Mouse (Mus musculus): Measurements from ENCODE around the gene Vpreb2.
"Not testable (repeated sequence)": the region's sequence is repeated elsewhere in the genome, so short reads cannot be mapped to it uniquely, and the experiment has no call there.

Gene Vpreb2

DNA sequence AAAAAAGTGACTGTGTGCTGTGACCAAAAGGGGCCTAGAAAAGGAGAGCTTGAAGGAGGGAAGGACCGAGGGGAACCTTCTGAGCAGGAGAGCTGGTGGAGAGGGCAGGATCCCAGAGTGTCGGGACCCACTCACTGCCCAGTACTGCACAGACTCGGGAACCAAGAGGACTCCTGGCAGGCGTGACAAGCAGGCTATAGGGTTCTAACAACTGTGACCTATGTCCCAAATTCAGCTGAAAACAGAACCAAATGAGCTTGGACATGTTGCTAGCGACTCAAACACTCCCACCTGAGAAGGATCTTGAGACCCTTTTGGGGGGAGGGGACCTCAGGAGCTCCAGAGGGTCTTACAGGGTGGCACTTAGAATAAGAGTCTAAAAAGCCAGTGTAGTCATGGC is 4.8 kb downstream of the Vpreb2 start:
- in situ Hi-C loops (cut with MboI; ENCODE audit: unreplicated experiment in 2 of 2), result loop anchor here (5.0 to 10.0 kb wide), 4 partner anchors 50 to 128 kb away; partner anchors contain the start of gene Ess2 (in 1 of the 2)

DNA sequence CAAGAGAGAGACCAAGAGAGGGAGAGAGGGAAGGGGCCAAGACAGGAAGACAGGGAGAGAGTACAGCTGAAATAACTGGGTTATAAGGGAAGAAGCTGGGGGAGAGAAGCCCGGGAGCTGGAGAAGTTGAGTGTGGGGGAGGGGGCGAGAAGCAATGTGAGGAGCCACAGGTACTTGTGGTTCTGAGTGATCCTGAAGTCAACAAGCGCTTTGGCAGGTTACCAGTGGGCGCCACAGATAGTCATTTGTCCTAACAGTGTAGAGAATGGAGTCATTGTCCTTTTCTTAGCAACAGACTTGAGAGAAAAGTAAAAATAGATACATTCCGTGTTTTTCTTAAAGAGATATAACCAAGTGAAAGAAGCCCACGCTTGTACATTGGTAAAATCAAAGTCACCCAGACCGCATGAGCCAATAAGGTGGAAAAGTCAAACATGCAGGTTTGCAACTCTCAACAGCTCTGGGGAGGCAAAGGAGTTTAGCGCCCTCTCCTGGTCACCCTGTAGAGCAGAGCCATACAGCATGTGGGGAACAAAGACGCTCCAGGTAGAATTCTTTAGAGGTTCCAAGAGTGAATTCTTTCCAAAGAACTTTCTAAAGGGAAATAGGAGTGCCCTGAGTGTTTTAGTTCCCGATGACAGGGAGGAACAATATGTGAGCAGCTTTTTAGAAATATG is 6.4 kb downstream of the Vpreb2 start:
- in situ Hi-C loops (cut with MboI; ENCODE audit: unreplicated experiment in 2 of 2), result loop anchor here (5.0 to 10.0 kb wide), 4 partner anchors 52 to 129 kb away; partner anchors contain the start of gene Ess2 (in 1 of the 2)

DNA sequence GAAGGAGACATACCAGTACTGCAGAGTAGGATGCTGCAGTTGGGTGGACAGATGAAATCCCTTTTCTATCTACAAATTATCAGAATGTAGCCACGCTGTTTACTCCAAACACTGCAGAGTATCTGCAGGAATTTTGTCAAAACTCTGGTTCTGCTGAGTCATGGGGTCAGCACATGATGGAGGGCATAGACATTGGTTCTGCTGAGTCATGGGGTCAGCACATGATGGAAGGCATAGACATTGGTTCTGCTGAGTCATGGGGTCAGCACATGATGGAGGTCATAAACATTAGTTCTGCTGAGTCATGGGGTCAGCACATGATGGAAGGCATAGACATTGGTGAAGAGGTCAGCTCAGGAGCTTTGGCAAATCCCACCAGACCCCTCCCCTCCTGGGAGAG is 7.5 kb downstream of the Vpreb2 start:
- in situ Hi-C loops (cut with MboI; ENCODE audit: unreplicated experiment in 2 of 2), result loop anchor here (5.0 to 10.0 kb wide), 4 partner anchors 53 to 130 kb away; partner anchors contain the start of gene Ess2 (in 1 of the 2)

DNA sequence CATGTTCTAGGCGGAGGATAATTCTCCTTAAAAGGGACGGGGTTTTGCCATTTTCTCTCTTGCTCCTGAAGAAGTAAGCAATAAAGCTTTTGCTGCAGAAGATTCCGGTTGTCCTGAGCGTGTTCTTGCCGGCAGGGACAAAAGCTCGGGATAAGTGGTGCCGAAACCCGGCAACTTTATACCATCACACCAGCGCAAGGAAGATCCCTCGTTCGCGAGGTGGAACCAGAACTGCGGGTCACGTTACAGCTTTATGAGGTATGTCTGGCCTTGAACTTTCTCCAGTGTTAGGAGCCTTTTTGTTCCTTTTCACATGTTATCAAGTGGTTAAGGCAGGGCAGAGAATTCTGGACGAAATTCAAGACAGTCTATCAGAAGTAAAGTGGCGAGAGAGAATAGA is 12.1 kb downstream of the Vpreb2 start:
- in situ Hi-C loops (cut with MboI; ENCODE audit: unreplicated experiment in 2 of 2), result not testable (repeated sequence)

DNA sequence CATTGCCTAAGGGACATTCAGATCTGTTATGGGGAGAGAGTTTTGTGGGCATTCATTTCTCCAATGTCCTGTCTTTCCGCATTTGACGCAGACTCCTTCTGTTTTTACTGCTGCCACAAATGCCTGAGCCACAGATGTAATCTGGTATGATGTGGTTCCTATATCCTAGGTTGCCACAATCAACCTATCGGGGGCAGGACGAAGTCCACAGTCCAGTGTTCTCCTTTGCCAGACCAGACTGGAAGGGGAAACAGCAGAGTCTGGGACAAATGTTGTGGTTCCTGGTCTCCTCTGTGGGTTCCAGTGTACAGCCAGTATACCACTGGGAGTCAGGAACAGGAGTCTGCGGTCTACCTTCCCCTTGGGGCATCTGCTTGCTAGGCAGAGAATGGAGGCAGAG is 19.4 kb downstream of the Vpreb2 start:
- in situ Hi-C loops (cut with MboI; ENCODE audit: unreplicated experiment in 2 of 2), result no loop called here

DNA sequence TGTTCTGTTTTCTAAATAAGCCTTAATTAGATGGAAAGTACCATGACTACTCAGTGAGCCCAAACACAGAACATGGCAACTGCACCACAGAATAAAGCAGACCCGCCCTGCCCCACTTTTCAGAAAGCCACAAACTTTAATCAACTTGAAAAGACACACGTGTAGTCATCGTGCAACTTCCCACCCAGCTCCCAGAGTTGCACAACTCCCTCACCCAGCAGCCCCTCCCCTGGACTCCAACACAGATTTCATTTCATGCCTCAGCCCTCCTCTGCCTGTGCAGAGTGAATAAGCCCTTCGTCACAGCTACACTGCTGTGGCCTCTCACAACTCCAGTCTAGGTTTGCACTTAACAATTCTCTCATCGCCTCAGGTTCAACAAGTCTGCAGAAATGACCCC is 24.4 kb downstream of the Vpreb2 start:
- in situ Hi-C loops (cut with MboI; ENCODE audit: unreplicated experiment in 2 of 2), result no loop called here

DNA sequence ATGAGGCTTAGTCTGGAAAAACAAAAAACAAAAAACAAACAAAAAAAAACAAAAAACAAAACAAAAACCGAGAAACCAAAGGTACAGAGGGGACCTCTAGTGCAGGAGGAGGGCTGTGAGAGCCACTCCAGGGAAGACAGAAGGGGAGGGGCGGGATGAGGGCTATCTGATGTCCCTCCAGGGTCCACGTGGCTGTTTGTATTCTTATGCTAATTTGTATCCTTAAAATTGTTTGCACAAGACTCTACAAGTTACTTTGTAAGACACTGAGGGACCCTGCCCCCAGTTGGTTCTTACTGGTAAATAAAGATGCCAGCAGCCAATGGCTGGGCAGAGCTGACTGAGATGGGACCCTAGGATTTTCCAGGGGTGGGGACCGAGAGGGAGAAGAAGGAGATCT is 26.9 kb downstream of the Vpreb2 start:
- in situ Hi-C loops (cut with MboI; ENCODE audit: unreplicated experiment in 2 of 2), result no loop called here

DNA sequence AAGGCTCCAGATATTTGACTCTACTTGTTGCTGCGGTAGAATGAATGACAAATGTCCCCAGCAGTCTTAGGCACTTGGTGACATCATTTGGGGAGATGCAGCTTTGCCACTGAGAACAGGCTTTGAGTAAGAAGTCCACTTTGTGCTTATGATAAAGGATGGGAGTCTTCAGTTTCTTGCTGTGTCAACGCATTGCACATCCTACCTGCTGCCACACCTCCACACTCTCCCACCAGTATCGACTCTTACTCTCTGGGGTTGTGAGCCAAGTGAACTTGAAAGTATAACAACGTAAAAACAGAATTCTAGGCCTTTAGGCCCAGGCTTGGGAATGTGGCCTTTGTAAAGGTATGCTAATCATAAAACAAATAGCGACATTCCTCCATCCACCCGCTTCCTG is 30.9 kb downstream of the Vpreb2 start:
- in situ Hi-C loops (cut with MboI; ENCODE audit: unreplicated experiment in 2 of 2), result no loop called here

DNA sequence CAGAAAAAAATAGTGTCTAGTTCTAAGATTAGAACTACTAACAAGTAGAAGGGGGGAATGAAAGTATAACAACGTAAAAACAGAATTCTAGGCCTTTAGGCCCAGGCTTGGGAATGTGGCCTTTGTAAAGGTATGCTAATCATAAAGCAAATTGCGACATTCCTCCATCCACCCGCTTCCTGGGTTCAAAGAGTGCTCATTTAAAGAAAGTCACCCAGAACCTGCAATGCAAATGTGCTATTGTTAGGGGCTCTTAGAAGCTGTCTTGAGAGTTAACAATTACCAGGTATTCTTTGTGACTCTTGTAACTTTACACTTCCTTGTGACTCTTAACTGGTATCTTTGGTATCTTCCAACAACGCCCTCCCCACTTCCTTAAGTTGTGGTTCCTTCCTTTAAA is 36.3 kb downstream of the Vpreb2 start:
- in situ Hi-C loops (cut with MboI; ENCODE audit: unreplicated experiment in 2 of 2), result not testable (repeated sequence)

DNA sequence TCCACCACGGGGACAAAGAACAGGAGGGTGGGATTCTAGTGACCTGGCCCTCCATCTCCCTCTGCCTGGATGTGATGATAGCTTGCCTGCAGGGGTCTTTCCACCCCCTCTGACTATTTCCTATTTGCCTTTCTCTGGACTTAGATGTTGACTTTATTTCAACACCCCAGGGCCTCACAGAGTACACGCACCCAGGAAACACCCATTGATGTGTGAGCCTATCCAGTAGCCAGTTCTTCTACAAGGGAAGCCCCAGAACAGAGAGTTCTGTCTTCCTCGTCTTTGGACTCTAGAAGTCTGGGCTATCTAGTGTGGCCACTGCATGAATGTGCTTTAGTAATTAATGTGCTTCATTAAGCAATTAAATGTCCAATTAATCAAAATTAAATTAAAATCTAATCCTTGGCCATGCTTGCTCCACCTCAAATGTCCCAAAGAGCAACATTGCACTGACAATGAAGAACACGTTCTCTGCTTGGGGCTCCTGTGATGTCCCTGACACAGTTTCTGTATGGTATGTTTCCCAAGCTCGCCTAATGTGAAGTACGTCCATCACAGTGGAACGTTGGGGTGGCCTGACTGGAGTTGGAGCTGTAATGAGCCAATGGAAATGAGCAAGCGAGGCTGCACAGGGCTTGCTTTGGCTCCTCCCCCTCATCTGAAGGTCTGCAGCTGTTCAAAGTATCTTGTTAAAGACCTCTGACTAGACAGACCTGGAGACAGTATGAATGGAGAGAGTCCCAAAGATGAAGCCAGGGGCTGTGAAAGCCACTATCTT is 42.7 kb downstream of the Vpreb2 start:
- in situ Hi-C loops (cut with MboI; ENCODE audit: unreplicated experiment in 2 of 2), result no loop called here

DNA sequence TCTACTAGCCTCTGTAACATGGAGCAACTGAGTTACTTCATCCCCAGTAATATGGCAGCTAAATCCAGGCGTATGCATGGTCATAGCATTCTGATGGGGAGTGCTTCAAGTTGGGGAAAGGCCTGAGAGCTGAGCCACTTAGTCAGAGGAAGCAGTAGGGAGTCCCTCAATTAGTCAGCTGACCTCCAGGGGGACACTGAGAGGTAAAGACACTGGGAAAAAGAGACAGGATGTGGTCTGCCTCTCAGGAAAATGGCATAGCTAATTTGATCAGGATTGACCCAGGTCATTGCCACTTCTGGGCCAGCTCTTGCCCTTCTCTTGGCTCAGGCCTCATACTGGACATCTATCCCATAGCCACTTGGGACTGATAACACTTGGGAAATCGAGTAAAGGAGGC is 47.1 kb downstream of the Vpreb2 start:
- in situ Hi-C loops (cut with MboI; ENCODE audit: unreplicated experiment in 2 of 2), result loop anchor here (25.0 kb wide), 3 partner anchors 265 to 585 kb away; partner anchors contain the start of genes Klhl22 (in 2 of the 2), Lrrc74b (in 2 of the 2), P2rx6 (in 2 of the 2) and Gp1bb (in 1 of the 2)
